Mouse (Mus musculus) embryonic fibroblast, embryonic 13.5 days (primary cell): Measurements from ENCODE around the gene Mdfi. TPM values are rescaled to one million over a fixed set of nuclear protein-coding genes. Genes with fewer than 3 reads are reported as not detected.

Source experiments
- H3K27ac ChIP-seq: 2 replicates; pipeline ENCODE4 v1.5.1; 2012; ENCODE audit warnings: low read length, control low read depth, inconsistent platforms; ENCODE audit not compliant: insufficient read depth
- H3K4me1 ChIP-seq: 2 replicates; pipeline ENCODE4 v1.6.1; 2011; ENCODE audit warnings: low read length; ENCODE audit not compliant: control insufficient read depth, insufficient read depth
- H3K4me3 ChIP-seq: 2 replicates; pipeline ENCODE4 v1.5.1; 2011; ENCODE audit warnings: mild to moderate bottlenecking, control low read depth, low read length; ENCODE audit not compliant: insufficient read depth
- CTCF ChIP-seq: IDR thresholded peaks from 2 replicates; pipeline ENCODE4 v1.5.1; 2011; ENCODE audit warnings: mild to moderate bottlenecking, control low read depth, low read length, moderate library complexity, borderline replicate concordance; ENCODE audit not compliant: insufficient read depth
- POLR2A ChIP-seq: IDR thresholded peaks from 2 replicates; pipeline ENCODE4 v1.6.1; 2011; ENCODE audit warnings: low read depth, mild to moderate bottlenecking, control low read depth, low read length, moderate library complexity
- polyA plus RNA-seq: library from polyadenylated mRNA; stranded (reverse); fragments of >200 nt; gene quantifications from 2 replicates; pipeline ENCODE4 v1.2.4, GENCODE M21; 2011; ENCODE audit warnings: low read depth; ENCODE audit not compliant: missing spikeins, insufficient read length

Mdfi gene
- polyA plus RNA-seq, 1 experiment, result 13.7 TPM

GRCm38 (mm10) chr17:47788306-47788705 is 46.2 kb downstream of the Mdfi start:
- TF ChIP-seq POLR2A, result no peak
- TF ChIP-seq CTCF, result no peak
- no peak overlapping the region for H3K4me3 ChIP-seq
- H3K27ac ChIP-seq, result no peak overlapping the region
- H3K4me1 ChIP-seq, result no peaks in the 10 kb centered on the region

GRCm38 (mm10) chr17:47787632-47788031 is 46.9 kb downstream of the Mdfi start:
- TF ChIP-seq CTCF (no peak), POLR2A (no peak)
- H3K27ac ChIP-seq, result no peak overlapping the region
- no peaks in the 10 kb centered on the region for H3K4me1 ChIP-seq
- no peak overlapping the region for H3K4me3 ChIP-seq

- Histone ChIP-seq H3K4me3 (no peak overlapping the region), H3K27ac (no peak overlapping the region), H3K4me1 (no peaks in the 10 kb centered on the region)
- TF ChIP-seq CTCF, result no peak
- TF ChIP-seq POLR2A, result no peak
Observed at GRCm38 (mm10) chr17:47784411-47784810, 50.1 kb downstream of the Mdfi start.

GRCm38 (mm10) chr17:47783445-47784223 is 50.9 kb downstream of the Mdfi start:
- Histone ChIP-seq H3K4me3 (no peak overlapping the region), H3K27ac (no peak overlapping the region), H3K4me1 (no peaks in the 10 kb centered on the region)
- TF ChIP-seq POLR2A (no peak), CTCF (no peak)

- no peaks in the 10 kb centered on the region; the same call in 1 of the 2 replicates for H3K4me1 ChIP-seq
- no peak for TF ChIP-seq CTCF
- no peak for TF ChIP-seq POLR2A
- H3K27ac ChIP-seq, result no peak overlapping the region
- no peak overlapping the region for H3K4me3 ChIP-seq
Observed at GRCm38 (mm10) chr17:47782486-47782885, 52.0 kb downstream of the Mdfi start.

- no peak for TF ChIP-seq CTCF
- H3K27ac ChIP-seq, result no peak overlapping the region
Observed at GRCm38 (mm10) chr17:47780470-47780869, 54.0 kb downstream of the Mdfi start.

GRCm38 (mm10) chr17:47777141-47777540 is 57.4 kb downstream of the Mdfi start:
- TF ChIP-seq CTCF, result no peak
- TF ChIP-seq POLR2A, result no peak
- no peaks in the 10 kb centered on the region; the same call in 1 of the 2 replicates for H3K4me1 ChIP-seq
- H3K4me3 ChIP-seq, result no peak overlapping the region
- H3K27ac ChIP-seq, result no peak overlapping the region

More at GRCm38 (mm10) chr17:47780470-47780869, 54.0 kb downstream of the Mdfi start:
- Histone ChIP-seq H3K4me1 (no peaks in the 10 kb centered on the region; the same call in 1 of the 2 replicates), H3K4me3 (no peak overlapping the region)

GRCm38 (mm10) chr17:47773604-47774003 is 60.9 kb downstream of the Mdfi start:
- TF ChIP-seq CTCF (no peak), POLR2A (no peak)
- no peak overlapping the region for H3K27ac ChIP-seq
- H3K4me1 ChIP-seq, result no peaks in the 10 kb centered on the region; the same call in 1 of the 2 replicates
- no peak overlapping the region for H3K4me3 ChIP-seq

GRCm38 (mm10) chr17:47769389-47770299 is 64.8 kb downstream of the Mdfi start:
- Histone ChIP-seq H3K4me1 (no peaks in the 10 kb centered on the region), H3K4me3 (no peak overlapping the region), H3K27ac (no peak overlapping the region)
- TF ChIP-seq POLR2A, result no peak
- TF ChIP-seq CTCF, result no peak

GRCm38 (mm10) chr17:47768707-47769276 is 65.7 kb downstream of the Mdfi start:
- no peaks in the 10 kb centered on the region for H3K4me1 ChIP-seq
- TF ChIP-seq POLR2A (no peak), CTCF (no peak)
- H3K4me3 ChIP-seq, result no peak overlapping the region
- H3K27ac ChIP-seq, result no peak overlapping the region
